Mouse (Mus musculus): ENCODE results near the gene Prune1.

DNA sequence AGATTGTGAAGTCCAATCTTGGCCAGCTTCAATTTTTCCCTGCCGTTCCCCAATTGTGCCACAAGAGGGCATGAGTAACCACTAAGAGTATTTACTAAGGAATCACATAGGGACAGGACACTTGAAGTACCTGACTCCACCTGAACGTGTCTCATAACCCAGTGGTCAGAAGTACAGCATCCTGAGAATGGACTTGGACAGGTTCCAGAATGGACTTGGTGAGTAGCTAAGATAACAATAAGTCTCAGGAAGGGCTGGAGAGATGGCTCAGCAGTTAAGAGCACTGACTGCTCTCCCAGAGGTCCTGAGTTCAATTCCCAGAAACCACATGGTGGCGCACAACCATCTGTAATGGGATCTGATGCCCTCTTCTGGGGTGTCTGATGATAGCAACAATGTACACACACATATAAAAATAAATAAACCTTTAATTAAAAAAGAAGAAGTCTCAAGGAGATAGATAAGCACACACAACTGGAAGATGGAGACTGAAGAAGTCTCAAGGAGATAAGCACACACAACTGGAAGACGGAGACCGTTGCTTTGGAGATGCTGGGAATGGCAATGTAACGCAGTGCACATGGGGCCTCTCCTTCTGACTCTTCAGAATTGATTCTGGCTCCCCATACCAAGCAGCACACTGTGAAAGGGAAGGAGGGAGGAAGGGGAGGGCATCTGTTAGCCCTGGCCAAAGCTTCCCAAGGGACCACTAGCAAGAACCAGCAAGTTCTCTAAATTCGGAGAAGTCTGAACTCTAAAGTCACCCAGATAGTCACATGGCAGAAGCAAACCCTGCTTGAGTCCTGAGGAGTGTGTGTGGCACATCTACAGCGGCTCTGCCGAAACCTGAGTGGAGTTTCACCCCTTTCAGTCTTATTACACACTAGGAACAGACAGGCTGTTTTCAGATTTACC is 29.3 kb upstream of the Prune1 start:
- peak; percentile 60 to 77; a peak in 3 of 4 replicates for TF ChIP-seq CTCF (conservative IDR thresholded peaks at IDR 0.05 in 1 of 2, IDR thresholded peaks at IDR 0.05 in 1 of 2; ENCODE audit: low read depth in 2 of 2, low read length in 2 of 2)
- TF ChIP-seq POLR2A (IDR thresholded peaks at IDR 0.05; ENCODE audit: low read depth, low read length): peak; percentile 37; the same call in 1 of the 2 replicates
- no peak for TF ChIP-seq ZNF384 (IDR thresholded peaks at IDR 0.05; ENCODE audit: low read depth, low read length)
- peak; percentile 49; the same call in 1 of the 2 replicates for TF ChIP-seq MXI1 (IDR thresholded peaks at IDR 0.05; ENCODE audit: low read depth, low read length)
- TF ChIP-seq MAX (IDR thresholded peaks at IDR 0.05; ENCODE audit: low read length): peak; percentile 76; the same call in 1 of the 2 replicates
- no peak for TF ChIP-seq EP300 (IDR thresholded peaks at IDR 0.05; ENCODE audit: low read length)
- TF ChIP-seq ZC3H11A (IDR thresholded peaks at IDR 0.05; ENCODE audit: low read depth, low read length): 0 out of 2 replicates have a peak, but pooled peaks have one; percentile 7
- TF ChIP-seq MYC (IDR thresholded peaks at IDR 0.05; ENCODE audit: low read depth, low read length): peak; percentile 25
- no peak for TF ChIP-seq E2F4 (IDR thresholded peaks at IDR 0.05; ENCODE audit: insufficient replicate concordance, low read depth, low read length)
- TF ChIP-seq JUN (IDR thresholded peaks at IDR 0.05; ENCODE audit: insufficient read depth, low read depth, low read length): no peak
- peak; percentile 40; the same call in 1 of the 2 replicates for TF ChIP-seq IRF4 (IDR thresholded peaks at IDR 0.05; ENCODE audit: low read depth, low read length)
- TF ChIP-seq MAZ (IDR thresholded peaks at IDR 0.05; ENCODE audit: low read depth, low read length): no peak
- TF ChIP-seq TBP (conservative IDR thresholded peaks at IDR 0.05; ENCODE audit: low read depth, low read length): 0 out of 2 replicates have a peak, but pooled peaks have one; percentile 5
- TF ChIP-seq HCFC1 (IDR thresholded peaks at IDR 0.05; ENCODE audit: low read depth, low read length): peak; percentile 28; the same call in 1 of the 2 replicates
